Comparison of ENCODE assay signal across 8 mouse cellular contexts in the genomic region with DNA sequence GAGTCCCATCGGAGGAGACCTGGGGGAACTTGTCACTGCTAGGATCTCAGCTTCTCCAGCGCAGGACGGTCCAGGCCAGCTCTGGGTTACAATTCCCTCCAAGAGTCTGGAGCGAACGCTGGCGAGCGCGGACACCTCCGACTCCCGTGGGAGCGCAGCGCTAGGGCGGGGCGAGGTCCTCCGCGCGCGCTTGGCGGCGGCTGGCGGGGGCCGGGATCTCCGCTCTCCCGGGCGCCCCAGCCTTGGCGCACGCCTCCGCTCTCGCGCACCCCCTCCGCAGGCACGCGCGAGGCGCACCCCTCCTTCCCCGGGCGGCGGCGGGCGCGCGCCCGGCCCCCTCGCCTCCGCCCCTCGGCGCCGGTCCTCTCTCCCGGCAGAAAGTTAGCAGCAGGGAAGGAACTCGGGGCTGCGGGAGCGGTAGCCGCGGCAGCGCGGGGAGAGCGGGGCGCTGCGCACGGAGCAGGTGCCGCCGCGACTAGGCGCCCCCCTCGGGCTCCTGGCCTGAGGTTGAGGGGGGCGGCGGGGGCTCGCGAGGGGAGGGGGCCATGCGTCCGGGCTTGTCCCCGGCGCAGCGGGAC. TPM values are rescaled to one million over a fixed set of nuclear protein-coding genes. Genes with fewer than 3 reads are reported as not detected.
DNase-seq lines count a peak whose midpoint lies in the region; ATAC-seq lines count a peak whose summit lies in the region.

A gene (plus strand): TSS at position 409 of the 578 bp plus-strand sequence.

- peak within 1 kb of the TSS; percentile 88 for H3K4me2 ChIP-seq in midbrain, embryonic 13.5 days (replicated peaks)

- H3K9me3 ChIP-seq in midbrain, embryonic 13.5 days = no peaks in the 10 kb centered on the region; the same call in 1 of the 2 replicates

- H3K27ac ChIP-seq in midbrain, embryonic 13.5 days = peak within 1 kb of the TSS; percentile 53

- H3K36me3 ChIP-seq in midbrain, embryonic 13.5 days = no peaks in the 10 kb centered on the region

- peaks cover 80% of the 10 kb centered on the region for H3K27me3 ChIP-seq in midbrain, embryonic 13.5 days

- H3K9ac ChIP-seq in midbrain, embryonic 13.5 days (replicated peaks) = peak within 1 kb of the TSS; percentile 76

- peak; percentile 64 for ATAC-seq in midbrain, embryonic 13.5 days
- ATAC-seq in erythroblast, adult 5-6 weeks (replicated peaks; ENCODE audit: low FRiP score, poor library complexity, severe bottlenecking) = no peak

- peak; percentile 2 for DNase-seq in adrenal gland, postnatal 25 days
- DNase-seq in adrenal gland, adult 2 months = no peak
- DNase-seq in thymus, postnatal 4 days = peak; percentile 13
- no peak for DNase-seq in thymus, postnatal 25 days
- DNase-seq in layer of hippocampus, adult 8-10 months (ENCODE audit: low spot score in 2 of 2) = no peak
- DNase-seq in ovary, postnatal 14 days (ENCODE audit: low spot score) = no peak

- peaks cover 20% of the 10 kb centered on the region for H3K4me1 ChIP-seq in midbrain, embryonic 13.5 days (replicated peaks)

- peak within 1 kb of the TSS; percentile 66 for H3K4me3 ChIP-seq in midbrain, embryonic 13.5 days (replicated peaks)

- under 1% methylated on average over 54 of the region's 74 CpGs for WGBS in midbrain, embryonic 13.5 days

RNA-seq across cellular contexts. Expression of the gene that starts here (rescaled TPM):
- not detected in 2 replicates for total RNA-seq in adrenal gland, postnatal 25 days (2021)
- under 1 TPM in 1 of 2 experiments, not detected in 1; 0.07 TPM for total RNA-seq in adrenal gland, adult 2 months (2021)
- polyA plus RNA-seq in adrenal gland, adult 2 months (2012; rRNA removed) = 0.08 TPM in 1 of 2 replicates, not detected in the other
- total RNA-seq in layer of hippocampus, adult 8-10 months (2022) = 10 to 100 TPM; 79.4 to 96.9 (median 89.7) TPM
- polyA plus RNA-seq in midbrain, embryonic 13.5 days (2015; fragmentation: Nextera tagmentation; extraction: Ambion mirVana) = 7.6 and 8.8 TPM in 2 replicates
- not detected in 2 replicates for total RNA-seq in erythroblast, adult 5-6 weeks (2015; ENCODE audit: low replicate concordance)
- not detected in 2 replicates for total RNA-seq in erythroblast, adult 5-6 weeks (2017; ENCODE audit: low replicate concordance)

Comparison
In these comparisons a context has a peak if more than half of its experiments do, and no peak if none do; other contexts are left out.
1. RNA of the gene that starts here (total RNA-seq): 79.4 to 96.9 TPM in layer of hippocampus, adult 8-10 months; 0.07 TPM in adrenal gland, adult 2 months, not detected in adrenal gland, postnatal 25 days and not detected in erythroblast, adult 5-6 weeks; every median in the first group is over 10 times any median in the second.
2. Peak in DNase-seq in adrenal gland, postnatal 25 days; RNA of the gene not detected or under 1 TPM.